Mouse (Mus musculus): Measurements from ENCODE around the gene Rasa2. TPM values are rescaled to one million over a fixed set of nuclear protein-coding genes. Genes with fewer than 3 reads are reported as not detected.
"Not testable (repeated sequence)": the region's sequence is repeated elsewhere in the genome, so short reads cannot be mapped to it uniquely, and the experiment has no call there.

The Rasa2 gene
- polyA plus RNA-seq, 1 experiment from 2014 or later, result 18.9 TPM

DNA sequence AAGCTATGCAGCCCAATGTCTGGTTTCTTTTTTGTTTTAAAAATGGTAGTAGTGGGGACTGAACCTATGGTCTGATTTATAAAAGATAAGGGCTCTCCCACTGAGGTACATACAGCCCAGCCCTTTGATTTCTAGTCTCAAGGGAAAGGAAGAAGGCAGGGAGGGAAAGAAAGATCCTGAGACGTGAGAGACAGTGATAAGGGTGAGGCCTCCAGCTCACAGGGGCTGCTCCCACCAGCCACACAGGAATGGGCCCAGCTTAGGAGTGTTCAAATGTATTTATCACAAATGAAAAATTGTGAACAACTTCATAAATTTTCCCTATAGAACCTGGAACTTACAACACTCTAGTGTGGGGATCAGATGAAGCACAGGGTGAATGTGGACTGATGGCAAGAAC lies 72.8 kb downstream of the Rasa2 start:
- Histone ChIP-seq H3K27me3 (ENCODE audit: control insufficient read depth, insufficient read depth, low read length) (no peaks in the 10 kb centered on the region), H3K36me3 (ENCODE audit: control insufficient read depth, insufficient read depth, low read length) (peaks cover 33% of the 10 kb centered on the region), H3K9me3 (ENCODE audit: control insufficient read depth, low read length) (no peaks in the 10 kb centered on the region), H3K4me1 (ENCODE audit: control insufficient read depth, insufficient read depth, low read length) (no peaks in the 10 kb centered on the region), H3K9ac (ENCODE audit: low read depth, low read length) (no peak overlapping the region), H3K27ac (ENCODE audit: low read depth, low read length) (no peak overlapping the region), H3K4me3 (ENCODE audit: low read length) (no peak overlapping the region), H3K4me2 (replicated peaks; ENCODE audit: low read depth, low read length) (no peak overlapping the region)
- no peak for ATAC-seq (ENCODE audit: low FRiP score, low TSS enrichment)
- WGBS, result 70% methylated on average over 1 of the region's 1 CpGs

DNA sequence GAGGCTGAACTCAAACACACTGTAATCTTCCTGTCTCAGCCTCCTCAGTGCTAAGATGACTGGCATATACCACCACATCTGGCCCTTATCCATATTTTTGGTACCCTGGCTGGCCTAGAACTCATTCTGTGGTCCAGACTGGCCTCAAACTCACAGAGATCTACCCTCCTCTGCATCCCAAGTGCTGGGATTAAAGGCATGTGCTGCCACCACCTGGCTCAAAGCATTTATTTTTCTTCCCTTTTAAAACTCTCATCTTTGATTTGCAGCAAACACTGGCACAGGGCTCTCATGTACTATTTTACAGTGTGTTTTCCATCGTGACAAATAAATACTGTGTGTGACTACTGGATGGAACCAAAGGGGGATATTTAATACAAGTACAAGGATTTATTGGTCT lies 77.3 kb downstream of the Rasa2 start:
- no peak overlapping the region for H3K4me3 ChIP-seq (ENCODE audit: low read length)
- peaks cover 28% of the 10 kb centered on the region for H3K36me3 ChIP-seq (ENCODE audit: control insufficient read depth, insufficient read depth, low read length)
- H3K4me2 ChIP-seq (replicated peaks; ENCODE audit: low read depth, low read length), result no peak overlapping the region
- H3K9me3 ChIP-seq (ENCODE audit: control insufficient read depth, low read length), result no peaks in the 10 kb centered on the region
- 84% methylated on average over 1 of the region's 1 CpGs for WGBS
- no peak for ATAC-seq (ENCODE audit: low FRiP score, low TSS enrichment)
- no peaks in the 10 kb centered on the region for H3K4me1 ChIP-seq (ENCODE audit: control insufficient read depth, insufficient read depth, low read length)
- no peak overlapping the region for H3K27ac ChIP-seq (ENCODE audit: low read depth, low read length)
- H3K27me3 ChIP-seq (ENCODE audit: control insufficient read depth, insufficient read depth, low read length), result no peaks in the 10 kb centered on the region
- no peak overlapping the region for H3K9ac ChIP-seq (ENCODE audit: low read depth, low read length)

DNA sequence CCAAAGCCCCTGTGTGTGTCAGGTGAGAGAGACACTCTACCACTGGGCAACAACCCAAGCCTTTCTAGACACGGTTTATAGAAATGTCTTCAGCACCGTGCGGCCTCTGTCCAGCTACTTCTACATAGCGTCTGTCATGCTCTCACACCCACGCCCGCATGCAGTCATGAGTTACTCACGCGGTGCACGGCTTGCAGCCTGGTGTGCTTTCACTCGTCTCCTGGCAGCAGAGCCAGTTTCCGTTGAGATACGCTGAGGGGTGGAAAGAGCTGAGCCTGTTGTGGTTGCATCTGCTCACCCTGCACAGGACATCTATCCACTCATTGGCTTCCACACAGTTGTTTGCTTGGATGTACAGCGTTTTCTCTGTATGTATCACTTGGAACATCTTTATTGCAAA lies 86.0 kb downstream of the Rasa2 start:
- Histone ChIP-seq H3K27ac (ENCODE audit: low read depth, low read length) (no peak overlapping the region), H3K36me3 (ENCODE audit: control insufficient read depth, insufficient read depth, low read length) (peaks cover 27% of the 10 kb centered on the region), H3K4me3 (ENCODE audit: low read length) (no peak overlapping the region), H3K9ac (ENCODE audit: low read depth, low read length) (no peak overlapping the region), H3K4me1 (ENCODE audit: control insufficient read depth, insufficient read depth, low read length) (0 out of 2 replicates have a peak, but pooled peaks cover 2% of the 10 kb centered on the region), H3K27me3 (ENCODE audit: control insufficient read depth, insufficient read depth, low read length) (no peaks in the 10 kb centered on the region), H3K9me3 (ENCODE audit: control insufficient read depth, low read length) (no peaks in the 10 kb centered on the region), H3K4me2 (replicated peaks; ENCODE audit: low read depth, low read length) (no peak overlapping the region)
- ATAC-seq (ENCODE audit: low FRiP score, low TSS enrichment), result no peak
- 94% methylated on average over 13 of the region's 13 CpGs for WGBS

DNA sequence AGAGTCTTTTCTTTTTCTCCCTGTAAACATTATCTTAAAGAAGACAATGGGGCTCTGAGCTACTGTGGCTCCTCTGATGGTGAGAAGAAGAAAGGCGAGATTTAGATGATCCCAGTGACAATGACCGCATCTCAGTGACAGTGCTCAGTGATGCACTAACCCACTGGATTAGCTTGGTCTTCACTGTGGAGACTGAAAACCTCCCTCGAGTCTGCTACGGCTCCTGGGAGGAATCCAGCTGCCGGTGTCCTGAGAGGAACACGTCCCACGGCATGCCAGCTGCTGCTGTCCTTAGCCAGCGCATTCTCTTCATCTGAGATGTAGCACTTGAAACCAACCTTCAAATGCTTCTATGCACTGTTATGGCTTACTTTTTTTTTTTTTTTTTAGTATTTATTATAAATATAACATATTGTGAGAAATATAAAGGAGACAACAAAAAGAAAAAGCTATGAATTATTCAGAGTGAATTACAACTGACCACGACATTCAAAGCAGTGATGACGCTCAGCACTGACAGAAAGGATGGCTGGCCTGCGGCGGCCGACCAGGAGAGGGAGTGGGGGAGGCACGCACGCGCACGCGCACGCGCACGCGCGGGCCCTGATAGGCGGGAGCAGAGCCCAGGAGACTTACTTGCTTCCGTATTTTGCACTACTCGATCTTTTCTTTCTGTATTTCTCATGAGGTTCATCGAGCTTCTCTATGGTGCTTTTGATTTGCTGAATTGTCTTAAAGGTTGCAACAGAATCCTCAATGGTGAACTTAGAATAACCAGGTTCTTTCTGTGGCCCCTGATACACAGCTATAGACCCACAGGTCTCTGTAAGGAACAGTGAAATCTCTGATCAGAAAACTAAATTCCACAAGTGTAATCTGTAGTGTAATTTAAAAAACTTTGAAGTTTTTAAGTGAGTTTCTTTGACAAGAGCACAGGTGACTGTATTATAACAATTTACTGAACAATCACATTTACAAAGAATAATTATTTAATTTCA lies 87.5 kb downstream of the Rasa2 start:
- peak; percentile 90; the same call in 1 of the 2 replicates for ATAC-seq (ENCODE audit: low FRiP score, low TSS enrichment)
- Histone ChIP-seq H3K36me3 (ENCODE audit: control insufficient read depth, insufficient read depth, low read length) (peaks cover 27% of the 10 kb centered on the region), H3K4me2 (replicated peaks; ENCODE audit: low read depth, low read length) (no peak overlapping the region; the same call in 1 of the 2 replicates), H3K4me3 (ENCODE audit: low read length) (no peak overlapping the region), H3K9me3 (ENCODE audit: control insufficient read depth, low read length) (no peaks in the 10 kb centered on the region), H3K9ac (ENCODE audit: low read depth, low read length) (no peak overlapping the region; the same call in 1 of the 2 replicates), H3K4me1 (ENCODE audit: control insufficient read depth, insufficient read depth, low read length) (0 out of 2 replicates have a peak, but pooled peaks cover 2% of the 10 kb centered on the region), H3K27me3 (ENCODE audit: control insufficient read depth, insufficient read depth, low read length) (no peaks in the 10 kb centered on the region), H3K27ac (ENCODE audit: low read depth, low read length) (no peak overlapping the region)
- WGBS, result 39% methylated on average over 27 of the region's 27 CpGs

DNA sequence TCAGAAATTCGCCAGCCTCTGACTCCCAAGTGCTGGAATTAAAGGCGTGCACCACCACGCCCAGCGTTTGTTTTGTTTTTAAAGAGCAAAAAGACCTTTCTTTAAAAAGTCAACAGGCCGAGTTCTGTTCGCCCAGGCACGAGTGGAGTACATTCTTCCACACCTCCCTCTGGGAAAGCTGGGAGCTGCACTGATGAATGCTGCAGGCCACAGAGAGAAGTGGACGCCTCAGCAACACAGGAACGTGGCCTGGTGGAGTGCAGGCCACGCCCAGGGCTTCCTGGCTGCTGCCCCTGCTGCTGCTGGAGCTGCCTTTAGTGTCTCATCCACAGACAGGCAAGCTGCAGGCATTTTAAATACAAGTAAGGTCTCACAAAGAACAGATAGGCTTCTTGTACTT lies 92.5 kb downstream of the Rasa2 start:
- Histone ChIP-seq H3K36me3 (ENCODE audit: control insufficient read depth, insufficient read depth, low read length) (peaks cover 12% of the 10 kb centered on the region; the same call in 1 of the 2 replicates), H3K27ac (ENCODE audit: low read depth, low read length) (no peak overlapping the region), H3K4me2 (replicated peaks; ENCODE audit: low read depth, low read length) (no peak overlapping the region), H3K27me3 (ENCODE audit: control insufficient read depth, insufficient read depth, low read length) (no peaks in the 10 kb centered on the region), H3K4me3 (ENCODE audit: low read length) (no peak overlapping the region), H3K4me1 (ENCODE audit: control insufficient read depth, insufficient read depth, low read length) (peaks cover 10% of the 10 kb centered on the region), H3K9ac (ENCODE audit: low read depth, low read length) (no peak overlapping the region), H3K9me3 (ENCODE audit: control insufficient read depth, low read length) (no peaks in the 10 kb centered on the region)
- no peak for ATAC-seq (ENCODE audit: low FRiP score, low TSS enrichment)
- WGBS, result 62% methylated on average over 10 of the region's 10 CpGs

DNA sequence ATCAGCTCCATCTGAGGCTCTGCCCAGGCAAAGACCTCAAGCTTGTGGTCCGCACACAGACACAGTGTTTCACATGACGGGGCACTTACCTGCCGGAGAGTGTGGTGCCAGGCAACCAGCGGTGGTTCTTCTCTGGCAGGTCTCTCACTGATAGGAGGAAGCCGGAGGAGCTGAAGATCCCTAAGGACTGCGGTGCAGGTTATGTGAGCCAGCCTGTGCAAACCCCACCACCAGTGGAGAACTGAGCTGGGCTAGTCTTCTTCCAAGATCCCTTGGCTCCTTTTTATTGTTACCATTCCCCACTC lies 93.8 kb downstream of the Rasa2 start:
- 82% methylated on average over 6 of the region's 6 CpGs for WGBS
- peak overlapping the region; percentile 74; the same call in 1 of the 2 replicates for H3K27ac ChIP-seq (ENCODE audit: low read depth, low read length)
- H3K27me3 ChIP-seq (ENCODE audit: control insufficient read depth, insufficient read depth, low read length), result no peaks in the 10 kb centered on the region
- no peak overlapping the region for H3K9ac ChIP-seq (ENCODE audit: low read depth, low read length)
- no peaks in the 10 kb centered on the region for H3K9me3 ChIP-seq (ENCODE audit: control insufficient read depth, low read length)
- H3K4me3 ChIP-seq (ENCODE audit: low read length), result peak overlapping the region; percentile 48; the same call in 1 of the 2 replicates
- no peak; the same call in 1 of the 2 replicates for ATAC-seq (ENCODE audit: low FRiP score, low TSS enrichment)
- H3K36me3 ChIP-seq (ENCODE audit: control insufficient read depth, insufficient read depth, low read length), result peaks cover 5% of the 10 kb centered on the region; the same call in 1 of the 2 replicates
- H3K4me1 ChIP-seq (ENCODE audit: control insufficient read depth, insufficient read depth, low read length), result peaks cover 13% of the 10 kb centered on the region
- H3K4me2 ChIP-seq (replicated peaks; ENCODE audit: low read depth, low read length), result peak overlapping the region; percentile 77; the same call in 1 of the 2 replicates

DNA sequence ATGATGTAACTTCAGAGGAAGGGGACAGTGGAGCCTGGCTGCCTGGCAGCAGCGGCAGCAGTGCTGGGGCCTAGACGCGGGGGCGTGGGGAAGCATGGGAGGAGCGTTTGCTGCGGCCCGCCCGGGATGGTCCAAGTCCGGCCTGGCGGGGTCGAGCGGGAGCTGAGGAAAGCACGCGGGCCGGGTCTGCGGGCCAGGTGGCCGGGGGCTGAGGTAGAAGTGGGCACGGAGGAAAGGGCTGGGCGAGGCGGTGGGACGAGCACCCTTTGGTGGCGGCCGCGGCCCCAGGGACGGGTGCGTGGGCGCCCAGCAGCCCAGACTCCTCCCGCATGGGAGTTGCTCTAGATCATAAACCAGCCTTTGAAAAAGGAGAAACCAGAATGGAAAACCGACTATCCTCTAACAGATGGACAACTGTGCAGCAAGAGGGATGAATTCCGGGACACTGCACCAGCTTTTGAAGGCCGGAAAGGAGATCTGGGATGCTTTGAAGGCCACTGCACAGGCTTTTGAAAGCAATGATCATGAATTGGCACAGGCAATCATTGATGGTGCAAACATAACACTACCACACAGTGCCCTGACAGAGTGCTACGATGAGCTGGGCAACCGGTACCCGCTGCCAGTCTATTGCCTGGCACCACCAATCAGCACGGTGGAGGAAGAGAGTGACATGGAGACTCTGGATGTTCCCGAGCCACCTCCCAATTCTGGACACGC lies 94.4 kb downstream of the Rasa2 start:
- H3K27ac ChIP-seq (ENCODE audit: low read depth, low read length), result peak overlapping the region; percentile 74
- ATAC-seq (ENCODE audit: low FRiP score, low TSS enrichment), result peak; percentile 93
- peak overlapping the region; percentile 48 for H3K4me3 ChIP-seq (ENCODE audit: low read length)
- peak overlapping the region; percentile 71 for H3K9ac ChIP-seq (ENCODE audit: low read depth, low read length)
- 16% methylated on average over 37 of the region's 37 CpGs for WGBS
- H3K27me3 ChIP-seq (ENCODE audit: control insufficient read depth, insufficient read depth, low read length), result no peaks in the 10 kb centered on the region
- peaks cover 13% of the 10 kb centered on the region for H3K4me1 ChIP-seq (ENCODE audit: control insufficient read depth, insufficient read depth, low read length)
- peaks cover 5% of the 10 kb centered on the region; the same call in 1 of the 2 replicates for H3K36me3 ChIP-seq (ENCODE audit: control insufficient read depth, insufficient read depth, low read length)
- peak overlapping the region; percentile 77 for H3K4me2 ChIP-seq (replicated peaks; ENCODE audit: low read depth, low read length)
- H3K9me3 ChIP-seq (ENCODE audit: control insufficient read depth, low read length), result no peaks in the 10 kb centered on the region

DNA sequence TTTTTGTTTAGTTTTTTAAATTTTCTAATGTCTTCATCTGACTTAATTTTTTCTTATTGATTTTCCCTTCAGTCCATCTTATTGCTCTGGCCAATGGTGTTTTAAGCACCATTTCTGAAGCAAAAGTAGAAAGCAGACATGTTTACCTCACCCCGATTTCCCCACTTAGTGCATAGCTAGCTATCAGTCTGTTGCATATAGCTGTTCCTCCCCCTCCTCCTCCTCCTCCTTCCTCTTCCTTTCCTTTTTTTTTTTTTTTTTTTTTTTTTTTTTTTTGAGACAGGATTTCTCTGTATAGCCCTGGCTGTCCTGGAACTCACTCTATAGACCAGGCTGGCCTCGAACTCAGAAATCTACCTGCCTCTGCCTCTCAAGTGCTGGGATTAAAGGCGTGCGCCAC lies 95.3 kb downstream of the Rasa2 start:
- H3K27ac ChIP-seq (ENCODE audit: low read depth, low read length); H3K9me3 ChIP-seq (ENCODE audit: control insufficient read depth, low read length); H3K27me3 ChIP-seq (ENCODE audit: control insufficient read depth, insufficient read depth, low read length); H3K4me2 ChIP-seq (replicated peaks; ENCODE audit: low read depth, low read length); H3K36me3 ChIP-seq (ENCODE audit: control insufficient read depth, insufficient read depth, low read length); ATAC-seq (ENCODE audit: low FRiP score, low TSS enrichment); H3K4me3 ChIP-seq (ENCODE audit: low read length); H3K9ac ChIP-seq (ENCODE audit: low read depth, low read length): not testable (repeated sequence)
- WGBS, result 94% methylated on average over 3 of the region's 4 CpGs
- H3K4me1 ChIP-seq (ENCODE audit: control insufficient read depth, insufficient read depth, low read length), result peaks cover 13% of the 10 kb centered on the region

DNA sequence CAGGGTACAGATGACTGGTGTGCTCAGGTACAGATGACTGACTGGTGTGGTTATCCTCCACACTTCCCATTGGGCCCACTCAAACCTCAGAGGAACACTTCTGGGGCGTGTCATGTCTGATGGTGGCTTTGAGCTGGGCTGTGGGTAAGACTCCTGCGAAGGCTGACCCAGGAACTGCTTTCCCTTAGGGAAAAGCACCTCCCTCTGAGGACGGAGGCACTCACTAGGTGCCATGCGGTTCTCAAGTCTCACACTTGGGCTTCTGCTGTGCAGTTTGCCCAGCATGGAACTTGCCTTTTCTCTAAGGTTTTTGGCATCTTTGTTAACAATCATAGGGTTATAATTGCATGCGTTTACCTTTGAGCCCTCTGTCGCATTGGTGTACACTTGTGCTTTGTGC lies 96.0 kb downstream of the Rasa2 start:
- Histone ChIP-seq H3K4me1 (ENCODE audit: control insufficient read depth, insufficient read depth, low read length) (peaks cover 13% of the 10 kb centered on the region), H3K27ac (ENCODE audit: low read depth, low read length) (no peak overlapping the region), H3K4me2 (replicated peaks; ENCODE audit: low read depth, low read length) (no peak overlapping the region), H3K9me3 (ENCODE audit: control insufficient read depth, low read length) (no peaks in the 10 kb centered on the region), H3K36me3 (ENCODE audit: control insufficient read depth, insufficient read depth, low read length) (no peaks in the 10 kb centered on the region), H3K27me3 (ENCODE audit: control insufficient read depth, insufficient read depth, low read length) (no peaks in the 10 kb centered on the region), H3K9ac (ENCODE audit: low read depth, low read length) (no peak overlapping the region), H3K4me3 (ENCODE audit: low read length) (no peak overlapping the region)
- ATAC-seq (ENCODE audit: low FRiP score, low TSS enrichment), result no peak
- WGBS, result 87% methylated on average over 6 of the region's 6 CpGs
